Mouse (Mus musculus): ENCODE results near the gene Cyp1a2. TPM values are rescaled to one million over a fixed set of nuclear protein-coding genes. Genes with fewer than 3 reads are reported as not detected.

The Cyp1a2 gene
- polyA plus RNA-seq, 1 experiment, result not detected

DNA sequence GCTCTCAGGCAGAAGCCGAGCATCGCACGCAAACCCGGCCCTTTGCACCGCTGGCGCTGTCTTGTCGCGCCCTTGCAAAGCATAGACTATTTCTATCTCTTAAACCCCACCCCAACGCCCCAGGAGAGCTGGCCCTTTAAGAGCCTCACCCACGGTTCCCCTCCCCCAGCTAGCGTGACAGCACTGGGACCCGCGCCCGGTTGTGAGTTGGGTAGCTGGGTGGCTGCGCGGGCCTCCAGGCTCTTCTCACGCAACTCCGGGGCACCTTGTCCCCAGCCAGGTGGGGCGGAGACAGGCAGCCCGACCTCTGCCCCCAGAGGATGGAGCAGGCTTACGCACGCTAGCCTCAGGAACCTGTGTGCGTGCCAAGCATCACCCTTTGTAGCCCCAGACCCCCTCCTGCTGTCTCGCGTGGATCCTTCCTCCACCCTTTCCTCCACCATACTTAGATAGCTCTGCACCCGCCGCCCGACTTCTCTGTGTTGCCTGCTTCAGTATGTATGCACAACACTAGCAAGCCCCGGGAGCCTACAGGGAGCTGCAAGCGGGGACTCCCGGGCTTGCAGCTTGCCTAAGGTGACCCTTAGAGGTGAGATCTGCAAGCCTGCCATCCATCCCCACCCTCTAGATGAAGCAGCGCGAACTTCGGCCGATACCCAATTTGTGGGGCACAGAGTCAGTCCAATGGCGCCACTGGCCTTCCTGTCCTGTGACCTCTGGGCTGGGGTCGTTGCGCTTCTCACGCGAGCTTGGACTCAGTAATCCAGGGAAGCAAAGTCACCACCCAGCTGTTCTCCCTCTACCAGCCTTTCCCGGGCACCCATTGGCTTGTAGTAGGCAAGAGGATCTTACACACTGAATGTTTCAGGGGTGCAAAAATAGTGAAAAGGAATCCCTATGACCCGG, 13.1 kb upstream of the Cyp1a2 start:
- H3K79me2 ChIP-seq (ENCODE audit: control insufficient read depth, insufficient read depth), result no peaks in the 10 kb centered on the region
- H3K27me3 ChIP-seq (ENCODE audit: control insufficient read depth, insufficient read depth, insufficient read length), result peaks cover 29% of the 10 kb centered on the region
- no peak overlapping the region for H3K4me3 ChIP-seq
- TF ChIP-seq MYOG (IDR thresholded peaks at IDR 0.05; ENCODE audit: control insufficient read depth in 1 of 3, insufficient read depth in 1 of 3, insufficient read length in 2 of 3, low read depth in 2 of 3) (no peak), USF1 (IDR thresholded peaks at IDR 0.05; ENCODE audit: low read depth) (no peak), TCF12 (IDR thresholded peaks at IDR 0.05; ENCODE audit: insufficient read depth, poor library complexity, severe bottlenecking) (no peak), REST (IDR thresholded peaks at IDR 0.05; ENCODE audit: insufficient read depth, insufficient read length) (no peak), MYOD1 (IDR thresholded peaks at IDR 0.05; ENCODE audit: control insufficient read depth in 1 of 3, insufficient read length in 2 of 3, low read depth in 2 of 3) (no peak), TCF3 (IDR thresholded peaks at IDR 0.05; ENCODE audit: insufficient read length, low read depth) (no peak), SRF (IDR thresholded peaks at IDR 0.05; ENCODE audit: control insufficient read depth, insufficient read length, low read depth) (no peak), MAX (IDR thresholded peaks at IDR 0.05; ENCODE audit: low read depth) (no peak), E2F4 (IDR thresholded peaks at IDR 0.05; ENCODE audit: insufficient read depth) (no peak), POLR2AphosphoS2 (IDR thresholded peaks at IDR 0.05; ENCODE audit: insufficient read length, low read depth) (no peak), CEBPB (IDR thresholded peaks at IDR 0.05; ENCODE audit: insufficient read depth, poor library complexity, severe bottlenecking) (no peak), POLR2A (IDR thresholded peaks at IDR 0.05; ENCODE audit: insufficient read length, low read depth) (no peak)
- peak overlapping the region; percentile 50 for H3K4me2 ChIP-seq (ENCODE audit: low read depth)
- H3ac ChIP-seq (ENCODE audit: control insufficient read depth, insufficient read length), result no peak overlapping the region
- no peaks in the 10 kb centered on the region for H3K36me3 ChIP-seq (ENCODE audit: control insufficient read depth, insufficient read depth)

- H3K79me2 ChIP-seq (ENCODE audit: control insufficient read depth, insufficient read depth), result no peaks in the 10 kb centered on the region
- no peaks in the 10 kb centered on the region for H3K36me3 ChIP-seq (ENCODE audit: control insufficient read depth, insufficient read depth)
- peaks cover 29% of the 10 kb centered on the region for H3K27me3 ChIP-seq (ENCODE audit: control insufficient read depth, insufficient read depth, insufficient read length)
- H3ac ChIP-seq (ENCODE audit: control insufficient read depth, insufficient read length), result no peak overlapping the region
- TF ChIP-seq TCF3 (IDR thresholded peaks at IDR 0.05; ENCODE audit: insufficient read length, low read depth) (no peak), POLR2A (IDR thresholded peaks at IDR 0.05; ENCODE audit: insufficient read length, low read depth) (no peak), REST (IDR thresholded peaks at IDR 0.05; ENCODE audit: insufficient read depth, insufficient read length) (no peak), MAX (IDR thresholded peaks at IDR 0.05; ENCODE audit: low read depth) (no peak), USF1 (IDR thresholded peaks at IDR 0.05; ENCODE audit: low read depth) (no peak), POLR2AphosphoS2 (IDR thresholded peaks at IDR 0.05; ENCODE audit: insufficient read length, low read depth) (no peak), MYOD1 (IDR thresholded peaks at IDR 0.05; ENCODE audit: control insufficient read depth in 1 of 3, insufficient read length in 2 of 3, low read depth in 2 of 3) (no peak), E2F4 (IDR thresholded peaks at IDR 0.05; ENCODE audit: insufficient read depth) (no peak)
- H3K4me2 ChIP-seq (ENCODE audit: low read depth), result no peak overlapping the region
- no peak overlapping the region for H3K4me3 ChIP-seq
These were observed 10.6 kb upstream of the Cyp1a2 start for GRCm38 (mm10) chr9:57694108-57694507.

- H3K4me3 ChIP-seq, result no peak overlapping the region
- H3K36me3 ChIP-seq (ENCODE audit: control insufficient read depth, insufficient read depth), result no peaks in the 10 kb centered on the region
- H3K27me3 ChIP-seq (ENCODE audit: control insufficient read depth, insufficient read depth, insufficient read length), result no peaks in the 10 kb centered on the region
- TF ChIP-seq MYOG (IDR thresholded peaks at IDR 0.05; ENCODE audit: control insufficient read depth in 1 of 3, insufficient read depth in 1 of 3, insufficient read length in 2 of 3, low read depth in 2 of 3) (no peak), TCF12 (IDR thresholded peaks at IDR 0.05; ENCODE audit: insufficient read depth, poor library complexity, severe bottlenecking) (no peak), REST (IDR thresholded peaks at IDR 0.05; ENCODE audit: insufficient read depth, insufficient read length) (no peak), MAX (IDR thresholded peaks at IDR 0.05; ENCODE audit: low read depth) (no peak), MYOD1 (IDR thresholded peaks at IDR 0.05; ENCODE audit: control insufficient read depth in 1 of 3, insufficient read length in 2 of 3, low read depth in 2 of 3) (no peak), CEBPB (IDR thresholded peaks at IDR 0.05; ENCODE audit: insufficient read depth, poor library complexity, severe bottlenecking) (no peak)
- H3K79me2 ChIP-seq (ENCODE audit: control insufficient read depth, insufficient read depth), result no peaks in the 10 kb centered on the region
- no peak overlapping the region for H3ac ChIP-seq (ENCODE audit: control insufficient read depth, insufficient read length)
- H3K4me2 ChIP-seq (ENCODE audit: low read depth), result no peak overlapping the region
These were observed 5.1 kb upstream of the Cyp1a2 start for GRCm38 (mm10) chr9:57688606-57689005.

DNA sequence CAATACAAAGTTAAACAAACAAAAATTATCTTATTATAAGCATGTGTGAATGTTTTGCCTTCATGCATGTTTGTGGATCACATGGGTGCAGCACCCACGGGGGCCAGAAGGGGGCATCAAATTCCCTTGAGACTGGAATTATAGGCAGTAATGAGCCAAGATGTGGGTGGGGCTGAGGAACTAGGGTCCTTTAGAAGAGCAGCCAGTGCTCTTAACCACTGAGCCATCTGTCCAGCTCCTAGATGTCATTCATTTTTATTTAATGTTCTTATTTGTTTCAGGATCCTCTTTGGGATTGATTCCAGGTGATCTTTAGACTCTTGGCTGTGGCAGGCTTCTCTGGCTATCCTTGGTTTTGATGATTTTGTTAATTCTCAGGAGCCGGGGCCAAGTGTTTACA, 4.7 kb upstream of the Cyp1a2 start:
- no peak overlapping the region for H3K4me3 ChIP-seq
- no peak overlapping the region for H3K4me2 ChIP-seq (ENCODE audit: low read depth)
- no peaks in the 10 kb centered on the region for H3K79me2 ChIP-seq (ENCODE audit: control insufficient read depth, insufficient read depth)
- no peaks in the 10 kb centered on the region for H3K27me3 ChIP-seq (ENCODE audit: control insufficient read depth, insufficient read depth, insufficient read length)
- H3ac ChIP-seq (ENCODE audit: control insufficient read depth, insufficient read length), result no peak overlapping the region
- H3K36me3 ChIP-seq (ENCODE audit: control insufficient read depth, insufficient read depth), result no peaks in the 10 kb centered on the region
- TF ChIP-seq REST (IDR thresholded peaks at IDR 0.05; ENCODE audit: insufficient read depth, insufficient read length) (no peak), SRF (IDR thresholded peaks at IDR 0.05; ENCODE audit: control insufficient read depth, insufficient read length, low read depth) (no peak), MYOG (IDR thresholded peaks at IDR 0.05; ENCODE audit: control insufficient read depth in 1 of 3, insufficient read depth in 1 of 3, insufficient read length in 2 of 3, low read depth in 2 of 3) (no peak), POLR2AphosphoS2 (IDR thresholded peaks at IDR 0.05; ENCODE audit: insufficient read length, low read depth) (no peak)

GRCm38 (mm10) chr9:57687751-57688150, 4.2 kb upstream of the Cyp1a2 start, which contains the start of gene Cyp1a1:
Gene Cyp1a1, plus strand, starts transcription at chr9:57687928.
- no peaks in the 10 kb centered on the region for H3K79me2 ChIP-seq (ENCODE audit: control insufficient read depth, insufficient read depth)
- no peak within 1 kb of the TSS for H3ac ChIP-seq (ENCODE audit: control insufficient read depth, insufficient read length)
- no peak within 1 kb of the TSS for H3K4me3 ChIP-seq
- TF ChIP-seq REST (IDR thresholded peaks at IDR 0.05; ENCODE audit: insufficient read depth, insufficient read length), result no peak
- no peak for TF ChIP-seq TCF12 (IDR thresholded peaks at IDR 0.05; ENCODE audit: insufficient read depth, poor library complexity, severe bottlenecking)
- TF ChIP-seq SRF (IDR thresholded peaks at IDR 0.05; ENCODE audit: control insufficient read depth, insufficient read length, low read depth), result no peak
- no peak for TF ChIP-seq POLR2A (IDR thresholded peaks at IDR 0.05; ENCODE audit: insufficient read length, low read depth)
- no peak for TF ChIP-seq MYOD1 (IDR thresholded peaks at IDR 0.05; ENCODE audit: control insufficient read depth in 1 of 3, insufficient read length in 2 of 3, low read depth in 2 of 3)
- no peak for TF ChIP-seq CEBPB (IDR thresholded peaks at IDR 0.05; ENCODE audit: insufficient read depth, poor library complexity, severe bottlenecking)
- TF ChIP-seq POLR2AphosphoS2 (IDR thresholded peaks at IDR 0.05; ENCODE audit: insufficient read length, low read depth), result no peak
- TF ChIP-seq USF1 (IDR thresholded peaks at IDR 0.05; ENCODE audit: low read depth), result no peak
- no peak for TF ChIP-seq E2F4 (IDR thresholded peaks at IDR 0.05; ENCODE audit: insufficient read depth)
- no peak for TF ChIP-seq MAX (IDR thresholded peaks at IDR 0.05; ENCODE audit: low read depth)
- no peak for TF ChIP-seq MYOG (IDR thresholded peaks at IDR 0.05; ENCODE audit: control insufficient read depth in 1 of 3, insufficient read depth in 1 of 3, insufficient read length in 2 of 3, low read depth in 2 of 3)
- TF ChIP-seq TCF3 (IDR thresholded peaks at IDR 0.05; ENCODE audit: insufficient read length, low read depth), result no peak
- peaks cover under 1% of the 10 kb centered on the region for H3K27me3 ChIP-seq (ENCODE audit: control insufficient read depth, insufficient read depth, insufficient read length)
- H3K36me3 ChIP-seq (ENCODE audit: control insufficient read depth, insufficient read depth), result no peaks in the 10 kb centered on the region
- H3K4me2 ChIP-seq (ENCODE audit: low read depth), result no peak within 1 kb of the TSS
